Mouse (Mus musculus) neural tube, embryonic 12.5 days (tissue): ENCODE measurements around the gene Tm6sf2. TPM values are rescaled to one million over a fixed set of nuclear protein-coding genes. Genes with fewer than 3 reads are reported as not detected.
"Not testable (repeated sequence)": the region's sequence is repeated elsewhere in the genome, so short reads cannot be mapped to it uniquely, and the experiment has no call there.

ENCODE experiments used
- ATAC-seq: fragments of 200-750 bp; cut with Nextera tagmentation; 2 replicates; pipeline ENCODE4 v1.8.0; 2017; ENCODE audit warnings: low read depth, mild to moderate bottlenecking, moderate TSS enrichment, moderate library complexity; ENCODE audit not compliant: low FRiP score
- H3K27ac ChIP-seq: fragments of 300-500 bp; sonication (generic); 2 replicates; pipeline ENCODE4 v1.5.1; 2016
- H3K27me3 ChIP-seq: fragments of 300-500 bp; sonication (generic); replicated peaks from 2 replicates; pipeline ENCODE4 v1.6.1; 2016; ENCODE audit warnings: mild to moderate bottlenecking
- H3K36me3 ChIP-seq: fragments of 300-500 bp; sonication (generic); 2 replicates; pipeline ENCODE4 v1.6.1; 2016; ENCODE audit warnings: mild to moderate bottlenecking
- H3K4me1 ChIP-seq: fragments of 300-500 bp; sonication (generic); 2 replicates; pipeline ENCODE4 v1.6.1; 2016
- H3K4me2 ChIP-seq: fragments of 300-500 bp; sonication (generic); replicated peaks from 2 replicates; pipeline ENCODE4 v1.6.1; 2016; ENCODE audit warnings: mild to moderate bottlenecking
- H3K4me3 ChIP-seq: fragments of 300-500 bp; sonication (generic); 2 replicates; pipeline ENCODE4 v1.5.1; 2016
- H3K9ac ChIP-seq: fragments of 300-500 bp; sonication (generic); 2 replicates; pipeline ENCODE4 v1.6.1; 2016; ENCODE audit warnings: mild to moderate bottlenecking
- H3K9me3 ChIP-seq: fragments of 300-500 bp; sonication (generic); 2 replicates; pipeline ENCODE4 v1.6.1; 2016; ENCODE audit warnings: mild to moderate bottlenecking
- WGBS: fragments of 180-500 bp; shearing (Covaris S2); methylation state at CpG from one replicate; pipeline ENCODE4 v1.1.7; 2016; 5-methylcytosine and 5-hydroxymethylcytosine counted together
- polyA plus RNA-seq: library from polyadenylated mRNA; unstranded; fragments of >200 nt; fragmentation: Nextera tagmentation; extraction: Ambion mirVana; gene quantifications from 2 replicates; pipeline ENCODE4 v1.2.1, GENCODE M21; 2016

Gene Tm6sf2
- 1.2 and 1.7 TPM in 2 replicates for polyA plus RNA-seq

- Histone ChIP-seq H3K9ac (no peak within 1 kb of the TSS), H3K9me3 (no peaks in the 10 kb centered on the region), H3K36me3 (peaks cover 48% of the 10 kb centered on the region), H3K27ac (no peak within 1 kb of the TSS), H3K4me1 (no peaks in the 10 kb centered on the region), H3K4me3 (no peak within 1 kb of the TSS), H3K27me3 (no peaks in the 10 kb centered on the region), H3K4me2 (peak within 1 kb of the TSS; percentile 25; the same call in 1 of the 2 replicates)
- no peak for ATAC-seq
- 16% methylated on average over 21 of the region's 27 CpGs for WGBS
Measured at GRCm38 (mm10) chr8:70072441-70073069, at the start of gene Tm6sf2. TSS of gene Tm6sf2 (plus strand) at chr8:70072924.

- Histone ChIP-seq H3K9ac (no peak overlapping the region), H3K36me3 (peaks cover 99% of the 10 kb centered on the region), H3K4me1 (no peaks in the 10 kb centered on the region), H3K4me3 (no peak overlapping the region), H3K27ac (no peak overlapping the region), H3K4me2 (no peak overlapping the region), H3K27me3 (no peaks in the 10 kb centered on the region), H3K9me3 (no peaks in the 10 kb centered on the region)
- ATAC-seq, result no peak
- 66% methylated on average over 8 of the region's 8 CpGs for WGBS
Measured at GRCm38 (mm10) chr8:70023596-70023995, 49.1 kb upstream of the Tm6sf2 start.

GRCm38 (mm10) chr8:70026151-70026550 lies 46.6 kb upstream of the Tm6sf2 start:
- no peak overlapping the region for H3K4me3 ChIP-seq
- ATAC-seq, result no peak
- WGBS, result 83% methylated on average over 2 of the region's 2 CpGs

DNA sequence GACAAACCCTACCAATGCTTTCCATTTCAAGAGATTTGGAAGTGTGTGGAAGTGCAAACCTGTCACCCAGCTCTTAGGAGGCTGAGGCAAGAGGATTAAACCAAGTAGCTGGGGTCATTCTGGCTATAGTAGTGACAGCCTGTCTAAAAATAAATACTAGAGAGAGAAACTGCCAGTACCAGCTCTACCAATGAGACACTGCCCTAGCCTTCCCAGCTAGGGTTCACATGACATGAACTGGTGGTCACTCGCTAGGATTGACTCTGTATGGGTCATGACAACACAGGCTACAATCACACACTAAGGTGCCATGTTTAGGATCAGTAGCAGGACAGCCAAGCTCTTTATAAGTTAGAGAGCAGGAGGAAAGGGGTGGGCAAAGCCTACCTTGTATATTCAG lies 42.5 kb upstream of the Tm6sf2 start:
- H3K9ac ChIP-seq, result no peak overlapping the region
- H3K36me3 ChIP-seq, result peaks cover 72% of the 10 kb centered on the region
- ATAC-seq, result no peak
- H3K4me3 ChIP-seq, result no peak overlapping the region
- 100% methylated on average over 1 of the region's 1 CpGs for WGBS
- no peaks in the 10 kb centered on the region for H3K4me1 ChIP-seq
- H3K4me2 ChIP-seq, result no peak overlapping the region
- no peak overlapping the region for H3K27ac ChIP-seq
- H3K9me3 ChIP-seq, result no peaks in the 10 kb centered on the region
- H3K27me3 ChIP-seq, result no peaks in the 10 kb centered on the region

More at GRCm38 (mm10) chr8:70026151-70026550, 46.6 kb upstream of the Tm6sf2 start:
- Histone ChIP-seq H3K9ac (no peak overlapping the region), H3K4me1 (no peaks in the 10 kb centered on the region), H3K27ac (no peak overlapping the region), H3K36me3 (peaks cover 99% of the 10 kb centered on the region), H3K9me3 (no peaks in the 10 kb centered on the region), H3K27me3 (no peaks in the 10 kb centered on the region), H3K4me2 (no peak overlapping the region)

DNA sequence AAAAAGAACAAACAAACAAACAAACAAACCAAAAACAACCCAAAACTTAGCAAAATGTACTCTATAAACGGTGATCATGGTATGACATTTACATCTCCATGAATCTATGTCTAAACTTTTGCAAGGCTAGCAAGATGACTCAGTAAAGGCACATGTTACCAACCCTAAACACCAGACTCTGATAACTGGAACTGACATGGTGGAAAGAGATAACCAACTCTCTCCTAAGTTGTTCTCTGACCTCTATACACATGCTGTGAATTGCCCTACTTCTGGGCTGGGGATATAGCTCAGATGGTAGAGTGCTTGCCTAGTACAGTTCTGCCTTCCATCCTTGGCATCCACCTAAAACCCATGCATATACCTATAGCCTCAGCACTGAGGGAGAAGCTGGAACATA lies 34.7 kb upstream of the Tm6sf2 start:
- Histone ChIP-seq H3K4me1 (peaks cover 22% of the 10 kb centered on the region), H3K4me3 (no peak overlapping the region), H3K9ac (no peak overlapping the region), H3K36me3 (peaks cover 5% of the 10 kb centered on the region; the same call in 1 of the 2 replicates), H3K27ac (no peak overlapping the region), H3K9me3 (no peaks in the 10 kb centered on the region), H3K4me2 (no peak overlapping the region), H3K27me3 (no peaks in the 10 kb centered on the region)
- no peak for ATAC-seq
- WGBS, result 95% methylated on average over 1 of the region's 1 CpGs

DNA sequence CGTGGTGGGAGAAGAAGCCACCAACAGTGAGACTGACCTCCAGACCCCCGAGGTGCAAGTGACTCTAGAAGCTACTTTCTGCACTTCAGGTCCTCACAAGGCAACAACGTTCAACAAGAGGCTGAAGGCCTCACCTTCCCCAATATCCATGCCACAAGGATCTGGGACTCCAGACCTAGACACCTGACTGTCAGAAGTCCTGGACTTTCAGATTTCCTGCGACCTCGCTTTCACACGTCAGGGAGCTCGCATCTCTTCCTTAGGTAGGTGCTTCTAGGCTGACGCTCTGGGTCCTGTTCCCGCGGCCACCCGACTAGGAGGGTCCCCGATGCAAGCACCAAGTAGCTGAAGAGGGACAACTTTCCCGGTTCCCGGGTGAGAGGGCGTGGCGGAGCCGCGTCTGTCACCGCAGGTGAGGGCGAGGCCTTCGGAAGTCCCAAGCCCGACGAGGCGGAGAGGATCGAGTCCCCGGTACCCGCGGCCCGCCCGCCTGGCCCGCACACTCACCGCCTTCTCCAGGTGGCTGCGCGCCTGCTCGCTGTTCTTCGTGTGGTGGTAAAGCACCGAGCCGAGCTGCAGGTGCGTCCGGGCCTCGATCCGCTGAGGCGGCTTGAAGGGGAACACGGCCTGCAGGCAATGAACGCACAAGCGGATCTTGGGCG lies 30.7 kb upstream of the Tm6sf2 start:
- peak overlapping the region; percentile 95 for H3K4me2 ChIP-seq
- H3K4me1 ChIP-seq, result peaks cover 30% of the 10 kb centered on the region
- H3K27me3 ChIP-seq, result no peaks in the 10 kb centered on the region
- H3K9me3 ChIP-seq, result no peaks in the 10 kb centered on the region
- H3K4me3 ChIP-seq, result peak overlapping the region; percentile 87
- WGBS, result under 1% methylated on average over 47 of the region's 47 CpGs
- 0 out of 2 replicates have a peak, but pooled peaks cover 3% of the 10 kb centered on the region for H3K36me3 ChIP-seq
- ATAC-seq, result peak; percentile 54
- peak overlapping the region; percentile 89 for H3K9ac ChIP-seq
- no peak overlapping the region for H3K27ac ChIP-seq

GRCm38 (mm10) chr8:70042583-70043455 lies 29.9 kb upstream of the Tm6sf2 start, which contains the start of the genes Mau2 and Sugp1:
TSS of gene Mau2 (minus strand) at chr8:70042734.
TSS of gene Sugp1 (plus strand) at chr8:70042813.
- no peaks in the 10 kb centered on the region for H3K9me3 ChIP-seq
- H3K27me3 ChIP-seq, result no peaks in the 10 kb centered on the region
- peak within 1 kb of the TSS; percentile 89 for H3K9ac ChIP-seq
- peak within 1 kb of the TSS; percentile 87 for H3K4me3 ChIP-seq
- WGBS, result under 1% methylated on average over 65 of the region's 65 CpGs
- 0 out of 2 replicates have a peak within 1 kb of the TSS, but pooled peaks have one; percentile 0 for H3K27ac ChIP-seq
- H3K36me3 ChIP-seq, result 0 out of 2 replicates have a peak, but pooled peaks cover 3% of the 10 kb centered on the region
- ATAC-seq, result peak; percentile 98
- H3K4me2 ChIP-seq, result peak within 1 kb of the TSS; percentile 95
- H3K4me1 ChIP-seq, result peaks cover 30% of the 10 kb centered on the region

GRCm38 (mm10) chr8:70043996-70044395 lies 28.7 kb upstream of the Tm6sf2 start:
- H3K36me3 ChIP-seq, result peaks cover 7% of the 10 kb centered on the region; the same call in 1 of the 2 replicates
- no peak overlapping the region for H3K27ac ChIP-seq
- no peaks in the 10 kb centered on the region for H3K27me3 ChIP-seq
- peaks cover 30% of the 10 kb centered on the region for H3K4me1 ChIP-seq
- 93% methylated on average over 5 of the region's 5 CpGs for WGBS
- ATAC-seq, result no peak
- H3K9me3 ChIP-seq, result no peaks in the 10 kb centered on the region
- peak overlapping the region; percentile 89 for H3K9ac ChIP-seq
- H3K4me2 ChIP-seq, result peak overlapping the region; percentile 95
- peak overlapping the region; percentile 87; the same call in 1 of the 2 replicates for H3K4me3 ChIP-seq

DNA sequence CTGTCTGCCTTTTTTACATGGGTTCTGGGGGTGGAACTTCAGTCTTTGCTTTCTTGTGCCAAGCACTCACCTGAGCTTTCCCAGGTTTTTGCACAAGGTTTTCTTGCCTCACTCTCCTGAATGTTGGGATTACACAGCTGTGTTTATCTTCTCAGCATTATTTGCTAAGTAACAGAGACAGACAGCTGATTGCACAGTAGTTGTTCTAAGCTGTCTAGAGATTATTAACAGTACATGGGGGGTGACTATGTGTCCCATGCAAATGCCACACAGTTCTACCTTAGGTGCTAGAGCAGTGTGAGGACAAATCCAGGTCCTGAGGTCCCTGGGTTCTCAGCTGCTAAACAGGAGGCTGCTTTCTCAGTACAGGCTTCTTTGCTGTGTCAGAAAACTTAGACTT lies 23.1 kb upstream of the Tm6sf2 start:
- H3K27ac ChIP-seq, result no peak overlapping the region
- no peaks in the 10 kb centered on the region for H3K9me3 ChIP-seq
- no peak for ATAC-seq
- peaks cover 57% of the 10 kb centered on the region for H3K36me3 ChIP-seq
- no peak overlapping the region for H3K4me2 ChIP-seq
- no peaks in the 10 kb centered on the region for H3K4me1 ChIP-seq
- no peaks in the 10 kb centered on the region for H3K27me3 ChIP-seq
- H3K9ac ChIP-seq, result no peak overlapping the region
- H3K4me3 ChIP-seq, result no peak overlapping the region

GRCm38 (mm10) chr8:70050434-70050833 lies 22.3 kb upstream of the Tm6sf2 start:
- H3K36me3 ChIP-seq, result peaks cover 65% of the 10 kb centered on the region

GRCm38 (mm10) chr8:70057721-70058120 lies 15.0 kb upstream of the Tm6sf2 start:
- Histone ChIP-seq H3K9ac (no peak overlapping the region), H3K36me3 (peaks cover 92% of the 10 kb centered on the region), H3K4me2 (no peak overlapping the region), H3K27ac (no peak overlapping the region), H3K4me3 (no peak overlapping the region), H3K4me1 (no peaks in the 10 kb centered on the region), H3K9me3 (no peaks in the 10 kb centered on the region), H3K27me3 (no peaks in the 10 kb centered on the region)
- ATAC-seq, result no peak
- 90% methylated on average over 1 of the region's 1 CpGs for WGBS

More at GRCm38 (mm10) chr8:70050434-70050833, 22.3 kb upstream of the Tm6sf2 start:
- H3K9ac ChIP-seq, H3K4me3 ChIP-seq, H3K27ac ChIP-seq, H3K9me3 ChIP-seq, H3K4me1 ChIP-seq, H3K4me2 ChIP-seq, H3K27me3 ChIP-seq, ATAC-seq: not testable (repeated sequence)
- 91% methylated on average over 5 of the region's 5 CpGs for WGBS
